Mouse (Mus musculus): ENCODE data around the gene Rimkla.

Rimkla gene

GRCm38 (mm10) chr4:119417270-119417669 is 75.2 kb downstream of the Rimkla start:
- no peak for DNase-seq
